Mouse (Mus musculus): ENCODE data around the gene Tmem121b. TPM values are rescaled to one million over a fixed set of nuclear protein-coding genes. Genes with fewer than 3 reads are reported as not detected.

Gene Tmem121b
- under 1 TPM in 1 of 2 experiments, not detected in 1; 0.13 TPM for total RNA-seq (2021)
- long read RNA-seq, experiment 1 = 0 reads
- long read RNA-seq, experiment 2 = 0 reads

DNA sequence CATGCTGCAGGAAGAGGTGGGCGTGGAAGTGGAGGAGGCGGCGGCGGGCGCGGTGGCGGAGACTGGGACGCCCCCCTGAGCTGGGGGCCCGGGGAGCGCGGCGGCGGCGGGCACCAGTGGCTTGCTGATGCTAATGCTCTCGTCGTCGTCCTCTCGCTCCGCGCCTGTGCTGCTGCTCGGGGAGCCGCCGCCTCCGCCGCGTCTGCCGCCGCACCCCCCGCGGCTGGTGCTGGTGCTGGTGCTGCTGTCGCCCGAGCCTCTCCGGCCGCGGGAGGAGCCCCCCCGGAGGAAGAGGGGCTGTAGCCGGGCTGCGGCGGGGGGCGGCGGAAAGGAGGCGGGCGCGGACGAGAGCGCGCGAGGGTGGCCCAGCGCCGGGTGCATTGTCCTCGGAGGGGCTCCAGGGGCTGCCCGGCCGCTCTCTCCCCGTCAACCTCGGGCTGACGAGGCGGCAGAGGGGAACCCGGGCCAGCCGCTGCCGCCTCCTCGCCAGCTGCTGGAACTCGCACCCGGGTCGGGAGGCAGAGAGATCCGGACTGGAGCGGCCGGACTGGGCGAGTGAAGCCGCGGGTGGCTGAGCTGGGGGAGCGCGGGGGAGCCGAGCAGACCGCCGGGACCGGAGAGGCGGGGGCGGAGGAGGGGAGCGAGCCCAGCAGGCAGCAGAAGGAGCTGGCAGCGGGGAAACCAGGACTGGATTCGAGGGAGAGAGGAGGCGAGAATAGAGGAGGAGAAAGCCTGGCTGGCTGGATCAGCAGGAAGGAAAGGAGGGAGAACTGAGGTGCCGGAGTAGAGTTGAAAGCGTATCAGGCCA, at the start of gene Tmem121b:
Gene Tmem121b (minus strand): TSS at position 434 of the 808 bp plus-strand sequence.
- peak; percentile 54 to 67 for DNase-seq

DNA sequence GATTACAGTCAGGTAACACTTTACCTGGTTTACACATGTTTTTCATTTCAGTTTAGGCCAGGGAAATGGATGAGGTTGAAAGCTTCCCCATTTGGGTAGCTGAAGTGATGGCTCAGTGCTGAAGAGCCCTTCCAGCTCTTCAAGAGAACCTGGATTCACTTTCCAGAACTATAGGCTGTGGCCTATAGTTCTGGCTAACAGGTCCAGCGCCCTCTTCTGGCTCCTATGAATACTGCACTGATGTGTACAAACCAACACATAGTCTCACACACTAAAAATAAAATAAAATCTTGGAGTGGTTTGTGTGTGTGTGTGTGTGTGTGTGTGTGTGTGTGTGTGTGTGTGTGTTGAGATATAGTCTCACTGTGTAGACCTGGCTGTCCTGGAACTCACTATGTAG, 48.5 kb upstream of the Tmem121b start:
- DNase-seq = no peak

DNA sequence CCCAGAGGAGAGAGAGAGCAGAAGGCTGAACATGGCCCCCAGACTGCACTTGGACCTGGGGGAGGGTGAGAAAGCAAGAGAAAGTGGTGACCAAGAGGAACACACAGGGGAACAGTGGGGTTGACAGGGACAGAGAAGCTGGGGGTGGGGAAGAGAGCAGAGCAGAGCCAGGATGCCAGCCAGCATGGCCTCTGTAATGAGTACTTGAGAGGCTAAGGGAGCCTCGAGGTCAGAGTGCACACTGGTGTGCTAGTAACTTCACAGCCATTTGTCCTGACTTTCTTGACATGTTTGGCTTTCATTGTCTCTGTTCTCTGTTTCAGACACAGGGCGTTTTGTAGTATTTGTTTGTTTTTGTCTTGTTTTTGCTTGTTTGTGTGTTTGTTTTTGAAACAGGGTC, 47.8 kb upstream of the Tmem121b start:
- no peak for DNase-seq

DNA sequence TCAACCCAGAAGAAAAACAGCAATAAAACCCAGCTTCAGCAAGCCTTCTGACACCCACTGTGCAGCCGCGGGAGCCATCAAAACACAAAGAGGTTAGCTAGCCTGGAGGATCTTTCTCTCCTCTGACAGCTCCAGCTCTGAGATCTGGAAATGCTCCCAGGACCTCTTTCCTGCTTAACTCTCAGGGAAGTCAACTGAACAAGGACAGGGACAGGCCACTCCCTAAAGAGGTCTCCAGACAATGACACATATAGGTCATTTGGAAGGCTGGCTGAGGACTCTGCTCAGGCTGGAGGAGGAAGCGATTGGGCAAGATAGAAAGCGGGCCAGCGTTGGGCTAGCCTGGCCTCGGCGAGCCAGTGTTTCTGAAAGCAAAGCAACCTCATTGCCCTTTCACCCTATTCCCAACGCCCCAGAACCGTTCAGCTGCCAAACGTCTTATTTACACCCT, 46.2 kb upstream of the Tmem121b start:
- peak; percentile 73 to 74 for DNase-seq

DNA sequence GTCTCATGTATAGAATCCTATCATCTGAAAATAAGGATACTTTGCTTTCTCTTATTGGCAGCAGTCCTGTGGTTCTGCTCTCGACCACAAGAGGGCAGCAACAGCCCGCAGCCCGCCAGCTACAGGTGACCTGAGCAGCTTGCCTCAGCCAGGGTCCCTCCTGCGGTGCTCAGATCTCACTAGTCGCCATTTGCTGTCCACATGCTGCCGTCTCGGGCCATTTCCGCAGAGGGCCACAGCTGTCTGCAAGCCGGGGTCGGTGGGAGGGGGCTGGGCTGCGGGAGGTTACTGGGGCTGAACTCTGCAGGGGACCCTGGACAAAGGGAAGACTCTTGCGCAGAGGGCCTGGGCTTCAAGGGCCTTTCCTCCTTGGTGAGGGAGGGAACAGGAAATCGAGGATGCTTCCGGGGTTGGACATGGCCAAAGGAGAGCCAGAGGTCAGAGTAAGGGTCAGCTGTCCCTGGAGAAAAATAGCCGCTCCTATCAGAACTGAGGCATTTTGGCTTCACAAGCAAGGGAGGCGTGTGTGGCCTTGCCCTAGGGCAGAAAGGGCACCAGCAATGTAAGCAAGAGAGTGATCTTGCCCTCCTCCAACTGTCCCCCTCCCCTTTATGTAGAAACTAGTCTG, 45.6 kb upstream of the Tmem121b start:
- peak; percentile 80 to 85 for DNase-seq

DNA sequence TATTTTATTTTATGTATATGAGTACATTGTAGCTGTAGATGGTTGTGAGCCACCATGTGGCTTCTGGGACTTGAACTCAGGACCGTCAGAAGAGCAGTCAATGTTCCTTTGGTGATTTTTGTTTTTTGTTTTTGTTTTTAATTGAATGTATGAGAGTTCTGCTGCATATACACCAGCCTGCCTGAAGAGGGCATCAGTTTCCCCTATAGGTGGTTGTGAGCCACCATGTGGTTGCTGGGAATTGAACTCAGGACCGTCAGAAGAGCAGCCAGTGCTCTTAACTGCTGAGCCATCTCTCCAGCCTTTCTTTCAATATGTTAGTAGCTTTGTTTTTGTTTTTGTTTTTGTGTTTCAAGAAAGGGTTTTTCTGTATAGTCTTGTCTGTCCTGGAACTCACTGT, 42.7 kb upstream of the Tmem121b start:
- no peak for DNase-seq

DNA sequence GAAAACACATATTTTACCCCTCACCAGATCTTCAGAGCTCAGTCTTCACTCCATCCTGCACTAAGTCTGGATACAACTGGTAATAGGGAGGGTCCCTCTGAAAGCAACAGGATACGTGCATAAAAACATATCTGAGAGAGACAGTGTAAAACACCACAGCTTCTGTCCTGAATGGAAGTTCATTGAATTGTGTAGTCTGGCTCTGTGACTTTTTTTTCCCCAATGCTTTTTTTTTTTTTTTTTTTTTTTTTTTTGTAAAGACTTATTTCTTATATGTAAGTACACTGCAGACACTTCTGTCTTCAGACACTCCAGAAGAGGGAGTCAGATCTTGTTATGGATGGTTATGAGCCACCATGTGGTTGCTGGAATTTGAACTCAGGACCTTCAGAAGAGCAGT, 39.0 kb upstream of the Tmem121b start:
- DNase-seq = no peak

DNA sequence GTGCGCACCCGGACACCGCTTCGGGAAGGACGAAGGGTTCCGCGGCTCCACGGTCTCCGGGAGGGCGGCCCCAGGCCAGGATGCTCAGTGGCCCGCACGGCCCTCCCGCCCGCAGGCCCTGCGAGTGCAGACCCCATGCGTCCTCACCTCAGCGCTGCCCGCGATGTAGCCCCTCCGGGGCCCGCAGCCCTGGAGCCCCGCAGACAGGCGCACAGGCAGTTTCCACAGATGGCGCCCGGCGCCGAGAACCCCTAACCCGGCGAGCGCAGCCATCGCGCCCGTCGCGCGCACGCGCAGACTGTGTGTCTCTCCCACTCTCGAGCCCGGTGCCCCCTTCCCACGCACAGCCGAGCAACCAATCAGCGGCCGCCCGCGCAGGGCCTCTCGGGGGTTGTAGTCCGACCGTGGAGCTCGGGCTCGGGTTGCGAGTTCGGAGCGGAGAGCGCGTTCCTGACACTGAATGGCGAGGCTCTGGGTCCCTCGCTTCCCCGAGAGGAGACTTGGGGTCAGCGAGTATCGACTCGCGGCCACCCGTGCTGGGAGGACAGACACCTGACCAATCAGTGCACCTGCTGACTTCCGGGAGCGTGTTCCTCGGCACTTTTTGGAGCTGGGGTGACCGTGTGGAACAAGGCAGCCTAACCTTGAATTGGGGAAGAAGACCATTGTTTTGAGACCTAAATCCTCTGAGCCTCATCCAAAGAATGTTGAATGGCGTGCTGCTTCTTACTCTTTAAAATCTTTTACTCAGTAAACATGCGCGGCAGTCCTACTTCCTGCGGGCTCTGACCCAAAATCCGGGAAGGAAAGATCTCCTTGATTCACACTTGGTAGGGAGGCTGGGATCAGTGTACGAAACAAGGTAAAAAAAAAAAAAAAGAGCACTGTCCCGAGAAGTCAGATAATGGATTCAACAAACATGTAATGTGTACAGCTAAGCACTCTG, 37.7 kb upstream of the Tmem121b start, which contains the start of gene Hdhd5:
Gene Hdhd5 (minus strand): TSS at position 300 of the 946 bp plus-strand sequence.
- DNase-seq = peak; percentile 96 to 98

DNA sequence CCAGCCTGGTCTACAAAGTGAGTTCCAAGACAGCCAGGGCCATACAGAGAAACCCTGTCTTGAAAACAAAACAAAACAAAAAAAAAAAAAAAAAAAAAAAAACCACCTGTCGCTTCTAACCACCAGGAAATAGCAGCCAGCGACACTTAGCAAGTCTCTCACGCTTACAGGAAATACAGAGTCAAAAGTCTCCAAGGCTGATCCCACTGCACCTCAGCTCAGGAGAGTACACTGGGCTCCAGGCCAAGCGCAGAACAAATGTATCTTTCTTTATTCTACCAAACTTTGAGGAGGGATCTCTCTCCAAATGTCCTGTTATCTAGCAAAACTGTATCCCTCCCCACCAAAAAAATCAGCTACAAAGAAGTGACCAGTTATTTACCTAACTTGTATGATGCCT, 35.5 kb upstream of the Tmem121b start:
- no peak for DNase-seq

DNA sequence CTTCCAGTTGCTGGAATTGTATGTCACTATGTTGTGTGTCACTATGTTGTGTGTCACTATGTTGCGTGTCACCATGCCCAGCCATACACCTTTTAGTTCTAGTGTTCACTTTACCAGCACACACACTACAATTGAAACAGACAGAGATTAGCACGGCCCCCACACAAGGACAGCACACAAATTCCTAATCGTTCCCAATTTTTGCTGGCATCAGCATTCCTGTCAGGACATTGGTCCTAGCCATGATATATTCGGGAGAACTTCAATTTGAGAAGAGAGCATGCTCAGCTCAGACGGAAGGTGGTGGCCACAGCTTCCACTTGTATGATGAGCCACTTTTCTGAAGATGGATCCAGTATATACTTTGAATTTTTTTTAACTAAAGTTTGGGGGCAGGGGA, 31.2 kb upstream of the Tmem121b start:
- no peak for DNase-seq

DNA sequence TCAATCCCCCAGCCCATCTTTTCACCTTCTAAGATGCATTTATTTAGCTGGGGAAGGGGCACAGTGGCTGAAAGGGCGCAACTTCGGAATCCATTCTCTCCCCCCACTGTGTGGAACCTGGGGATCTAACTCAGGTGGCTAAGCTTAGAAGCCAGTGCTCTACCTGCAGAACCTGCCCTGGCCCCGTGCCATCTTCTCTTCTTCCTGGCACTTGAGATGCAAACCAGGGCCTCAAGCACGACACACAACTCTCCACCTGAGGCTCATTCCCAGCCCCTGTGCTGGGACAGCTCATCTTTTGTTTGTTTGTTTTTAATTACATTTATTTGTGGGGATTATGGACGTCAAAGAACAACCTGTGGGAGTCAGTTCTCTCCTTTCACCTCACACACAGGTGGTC, 26.0 kb upstream of the Tmem121b start:
- no peak for DNase-seq

DNA sequence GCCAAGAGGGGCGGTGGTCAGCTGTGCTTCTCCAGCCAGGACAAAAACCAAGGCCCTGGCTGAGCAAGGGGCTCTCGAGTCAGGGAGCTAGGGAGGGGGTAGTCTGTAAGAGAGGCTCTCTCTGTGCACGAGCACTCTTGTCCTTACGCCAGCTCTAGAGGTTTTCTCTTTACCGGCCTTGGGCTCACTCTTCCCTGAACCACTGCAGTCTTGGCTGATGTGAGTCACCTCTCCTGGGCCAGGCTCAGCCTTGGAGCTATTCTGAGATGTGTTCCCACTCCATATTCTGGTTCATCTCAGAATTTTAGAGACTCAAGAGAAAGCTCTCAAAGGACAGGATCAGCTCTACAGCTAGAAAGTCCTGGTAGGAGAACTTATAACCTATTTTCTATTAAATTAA, 23.7 kb upstream of the Tmem121b start:
- peak; percentile 64 to 68 for DNase-seq

DNA sequence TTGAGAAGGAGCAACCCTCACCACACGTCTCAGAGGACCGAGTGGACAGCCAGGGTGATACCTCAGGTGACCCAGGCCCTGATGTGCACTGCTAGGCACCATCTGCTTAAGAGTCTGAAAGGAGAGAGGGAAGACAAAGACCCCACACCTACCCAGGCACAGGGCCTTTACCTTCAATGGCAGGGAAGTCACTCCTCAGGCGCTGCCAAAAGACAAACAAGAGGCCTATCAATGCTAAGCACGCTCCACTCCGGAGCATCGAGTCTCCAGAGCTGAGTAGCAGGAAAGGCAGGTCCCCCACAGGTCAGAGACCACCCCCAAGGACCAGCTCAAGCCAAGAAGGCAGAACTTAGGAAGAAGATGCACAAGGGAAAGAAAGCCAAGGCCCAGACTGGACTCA, 23.3 kb upstream of the Tmem121b start:
- DNase-seq = no peak

DNA sequence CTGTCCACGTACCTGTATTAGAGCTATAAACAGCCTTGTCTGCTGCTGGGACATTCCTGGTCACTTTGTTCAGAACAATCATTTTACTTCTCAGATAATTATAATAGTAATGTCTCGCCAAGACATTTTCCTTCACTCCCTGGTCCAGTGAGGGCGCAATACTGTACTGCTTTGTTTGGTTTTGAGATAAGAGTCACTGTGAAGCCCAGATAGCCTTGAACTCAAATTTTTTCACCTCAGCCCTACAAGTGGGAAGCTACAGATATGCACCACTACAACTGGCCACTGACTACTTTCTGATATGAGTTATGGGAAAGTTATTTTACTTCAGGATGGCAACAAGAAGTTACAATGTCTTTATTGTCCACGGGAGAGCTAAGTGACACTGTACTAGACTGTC, 22.8 kb upstream of the Tmem121b start:
- DNase-seq = no peak

DNA sequence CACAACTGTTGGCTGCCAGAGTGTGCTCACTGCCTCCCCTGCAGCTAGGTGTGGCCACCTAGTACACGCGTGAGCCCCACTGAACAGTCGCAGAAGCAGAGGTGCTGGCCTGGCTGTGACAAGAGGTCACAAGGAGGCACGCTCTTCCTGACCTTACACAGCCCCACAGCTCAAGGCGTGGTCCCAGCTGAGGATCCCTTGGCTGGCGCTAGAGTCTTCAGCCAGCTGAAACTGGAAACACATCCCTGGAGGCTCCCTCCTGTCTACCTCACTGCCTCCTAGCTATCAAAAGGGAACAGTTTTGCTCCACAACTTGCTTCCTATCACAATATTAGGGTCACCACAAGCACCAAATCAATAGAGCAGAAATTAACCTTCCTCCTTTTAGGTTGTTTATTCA, 17.6 kb upstream of the Tmem121b start:
- no peak for DNase-seq

DNA sequence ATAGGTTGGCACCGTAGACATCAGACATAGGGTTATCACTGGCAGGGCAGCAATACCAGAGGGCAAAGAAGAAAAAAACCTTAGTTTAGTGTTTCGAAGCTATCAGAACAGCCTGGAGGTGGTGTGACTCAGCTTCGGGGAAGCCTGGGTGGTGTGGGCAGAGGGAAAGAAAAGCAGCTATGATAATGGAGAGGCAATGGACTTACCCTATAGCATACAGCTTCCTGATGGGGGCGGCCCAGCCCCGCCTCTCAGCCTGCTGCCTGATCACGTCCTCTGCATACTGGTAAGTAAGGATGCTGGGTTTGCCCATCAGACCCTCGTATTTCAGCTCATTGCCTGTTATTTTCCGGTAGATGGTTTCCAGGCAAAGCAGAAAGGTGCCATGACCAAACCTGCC, 16.8 kb upstream of the Tmem121b start:
- DNase-seq = no peak

DNA sequence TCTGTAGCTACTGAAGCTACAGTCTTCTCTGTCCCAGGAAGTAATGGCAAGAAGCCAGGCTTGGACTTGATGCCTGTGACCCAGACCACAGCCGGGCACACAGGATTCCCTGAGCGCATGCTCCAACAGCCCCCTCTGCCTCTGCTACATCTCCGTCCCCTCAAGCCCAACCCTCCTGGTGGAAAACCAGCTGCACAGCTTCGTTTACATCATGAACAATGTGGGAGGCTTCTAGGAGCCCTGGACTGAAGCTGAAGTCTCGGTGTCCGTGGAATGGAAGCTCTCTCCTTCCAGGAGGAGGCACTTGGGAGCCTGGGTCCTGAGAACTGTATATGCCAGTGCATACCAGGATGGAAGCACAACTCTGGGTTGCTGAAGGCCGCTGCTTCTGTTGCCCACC, 16.4 kb upstream of the Tmem121b start:
- no peak for DNase-seq

DNA sequence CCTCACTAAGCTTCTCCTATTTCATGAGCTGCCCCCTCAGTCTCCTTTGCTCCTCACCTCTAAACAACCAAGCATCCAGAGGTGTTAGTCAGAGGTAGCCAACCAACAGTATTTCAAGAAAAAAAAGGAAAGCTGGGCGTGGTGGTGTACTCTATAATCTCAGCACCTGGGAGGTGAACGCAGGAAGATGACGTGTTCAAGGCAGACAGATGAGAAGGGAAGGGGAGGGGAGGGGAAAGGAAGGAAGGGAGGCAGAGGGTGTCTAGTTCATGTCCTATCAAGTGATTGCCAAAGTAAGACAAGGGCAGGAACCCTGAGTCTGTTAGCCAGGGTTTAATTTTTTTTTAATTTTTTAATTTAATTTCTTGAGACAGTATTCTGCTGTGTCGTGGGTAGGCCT, 15.0 kb upstream of the Tmem121b start:
- no peak for DNase-seq

DNA sequence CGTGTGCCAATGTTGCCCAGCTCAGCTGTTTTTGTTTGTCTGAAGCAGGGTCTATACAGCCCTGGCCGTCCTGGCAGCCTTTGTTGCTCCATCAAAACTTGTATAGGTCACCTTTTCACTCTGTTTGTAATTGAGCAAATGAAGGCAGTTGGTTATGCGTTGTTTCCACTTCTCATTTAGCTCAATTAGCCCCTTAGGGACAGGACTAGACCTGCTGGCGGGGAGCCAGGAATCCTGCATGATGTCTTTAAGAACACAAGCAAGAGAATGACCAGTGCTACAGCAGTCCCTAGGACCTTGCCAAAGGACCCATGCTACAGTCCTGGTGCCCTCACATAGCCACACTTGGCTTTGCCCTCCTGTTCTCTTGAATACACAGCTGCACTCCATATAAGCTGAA, 11.9 kb upstream of the Tmem121b start:
- DNase-seq = no peak

DNA sequence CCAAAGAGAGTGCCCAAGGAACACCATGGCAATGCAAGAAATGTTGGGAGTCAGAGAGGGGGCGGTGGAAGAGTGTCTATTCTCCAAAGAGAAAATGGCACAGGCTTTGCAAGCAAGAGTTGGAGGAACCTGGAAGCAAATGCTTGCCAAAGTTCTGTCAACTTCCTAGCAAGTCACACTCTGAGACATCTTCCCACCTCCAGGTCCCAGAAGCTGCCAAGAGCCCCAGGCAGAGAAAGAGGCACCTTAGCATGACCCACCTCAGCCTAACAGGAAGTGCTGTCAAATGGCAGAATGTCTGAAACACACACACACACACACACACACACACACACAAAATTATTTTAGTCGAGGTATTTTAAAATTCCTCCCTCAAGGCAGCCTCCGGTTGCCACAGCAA, 10.4 kb upstream of the Tmem121b start:
- no peak for DNase-seq

DNA sequence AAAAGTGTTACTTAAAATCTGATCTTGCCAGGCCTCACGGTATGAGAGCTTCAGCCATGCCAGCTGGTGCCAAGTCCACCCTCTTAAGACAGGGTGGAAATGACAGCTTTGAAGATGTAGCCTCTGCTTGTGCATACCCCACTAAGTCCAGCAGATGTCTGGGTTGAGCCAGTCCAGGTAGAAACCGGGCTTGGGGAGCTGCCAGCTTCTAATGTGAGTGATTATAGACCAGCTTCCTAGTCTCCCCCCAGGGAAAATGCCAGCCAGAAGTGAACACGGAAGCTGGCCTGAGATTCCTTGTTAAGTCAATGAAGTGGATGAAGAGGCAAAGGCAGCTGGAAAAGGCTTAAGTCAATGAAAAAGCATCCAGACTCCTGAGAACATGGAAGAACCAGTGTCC, 2.9 kb upstream of the Tmem121b start:
- no peak for DNase-seq
